Mouse (Mus musculus) ZHBTc4 (cell line): ENCODE results near the gene Efcab2.
"Not testable (repeated sequence)": the region's sequence is repeated elsewhere in the genome, so short reads cannot be mapped to it uniquely, and the experiment has no call there.

ENCODE experiments used
- DNase-seq: peaks from one replicate; pipeline ENCODE4 v3.0.0-alpha.2; 2011; ENCODE audit warnings: low read depth, low spot score

The Efcab2 gene

GRCm38 (mm10) chr1:178401960-178402359 lies 3.9 kb upstream of the Efcab2 start:
- no peak for DNase-seq

- DNase-seq: peak; percentile 87
Measured at GRCm38 (mm10) chr1:178405445-178405911, 407 bp upstream of the Efcab2 start.

- DNase-seq: peak; percentile 84
Measured at GRCm38 (mm10) chr1:178406765-178407645, 1.1 kb downstream of the Efcab2 start.

GRCm38 (mm10) chr1:178407651-178408050 lies 1.8 kb downstream of the Efcab2 start:
- DNase-seq: no peak

- no peak for DNase-seq
Measured at GRCm38 (mm10) chr1:178408901-178409361, 3.0 kb downstream of the Efcab2 start.

GRCm38 (mm10) chr1:178413367-178413766 lies 7.5 kb downstream of the Efcab2 start:
- not testable (repeated sequence) for DNase-seq

- DNase-seq: no peak
Measured at GRCm38 (mm10) chr1:178419608-178420007, 13.7 kb downstream of the Efcab2 start.

- no peak for DNase-seq
Measured at GRCm38 (mm10) chr1:178423662-178424061, 17.8 kb downstream of the Efcab2 start.

GRCm38 (mm10) chr1:178431619-178432444 lies 25.9 kb downstream of the Efcab2 start:
- no peak for DNase-seq

- no peak for DNase-seq
Measured at GRCm38 (mm10) chr1:178433619-178434018, 27.7 kb downstream of the Efcab2 start.

GRCm38 (mm10) chr1:178444407-178444806 lies 38.5 kb downstream of the Efcab2 start:
- DNase-seq: no peak

- DNase-seq: no peak
Measured at GRCm38 (mm10) chr1:178447036-178447435, 41.2 kb downstream of the Efcab2 start.

- DNase-seq: no peak
Measured at GRCm38 (mm10) chr1:178448271-178448744, 42.4 kb downstream of the Efcab2 start.

GRCm38 (mm10) chr1:178449172-178449571 lies 43.3 kb downstream of the Efcab2 start:
- peak; percentile 91 for DNase-seq

- no peak for DNase-seq
Measured at GRCm38 (mm10) chr1:178449933-178450332, 44.0 kb downstream of the Efcab2 start.

- DNase-seq: no peak
Measured at GRCm38 (mm10) chr1:178454125-178454524, 48.2 kb downstream of the Efcab2 start.

- DNase-seq: no peak
Measured at GRCm38 (mm10) chr1:178455120-178455519, 49.2 kb downstream of the Efcab2 start.

- no peak for DNase-seq
Measured at GRCm38 (mm10) chr1:178458029-178458428, 52.1 kb downstream of the Efcab2 start.

- peak; percentile 85 for DNase-seq
Measured at GRCm38 (mm10) chr1:178463712-178464111, 57.8 kb downstream of the Efcab2 start.

- no peak for DNase-seq
Measured at GRCm38 (mm10) chr1:178464140-178464539, 58.3 kb downstream of the Efcab2 start.

GRCm38 (mm10) chr1:178467594-178467993 lies 61.7 kb downstream of the Efcab2 start:
- no peak for DNase-seq

- DNase-seq: peak; percentile 46
Measured at GRCm38 (mm10) chr1:178468280-178468679, 62.4 kb downstream of the Efcab2 start.
